Comparison of ENCODE assay signal across 30 mouse cellular contexts in the genomic region with DNA sequence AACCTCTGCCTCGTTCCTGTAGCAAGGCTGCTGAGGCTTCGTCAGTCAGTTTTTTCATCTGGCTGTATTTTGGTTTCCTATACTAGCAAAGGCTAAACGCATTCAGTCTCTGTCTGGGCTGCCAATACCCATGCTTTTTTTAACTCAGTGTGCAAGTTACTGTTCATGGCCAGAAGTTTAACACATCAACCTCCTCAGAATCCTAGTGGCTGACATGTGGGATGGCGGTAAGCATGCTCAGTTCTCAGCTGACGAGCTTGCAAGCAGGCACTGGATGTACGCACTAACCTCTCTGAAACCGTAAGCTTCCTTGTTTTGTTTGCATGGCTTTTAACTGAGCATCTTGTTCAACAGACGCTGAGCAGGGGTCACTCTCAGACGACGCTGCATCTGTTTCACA.
DNase-seq lines count a peak whose midpoint lies in the region; ATAC-seq lines count a peak whose summit lies in the region.
"Had no signal": no experiment of that assay in that cellular context is flagged by ENCODE, and none has a peak within 500 bp of the region (broad histone marks: within the 10 kb centered on the region; RNA-seq: fewer than 3 reads in every experiment).

No protein-coding gene starts in this region.

- H3K27me3 ChIP-seq in hindbrain, embryonic 16.5 days (replicated peaks; ENCODE audit: control insufficient read depth, insufficient read depth, low read length): no peaks in the 10 kb centered on the region
- H3K27me3 ChIP-seq: forebrain, embryonic 12.5 days; heart, embryonic 15.5 days; intestine, embryonic 15.5 days; limb, embryonic 12.5 days; liver, embryonic 15.5 days; neural tube, embryonic 15.5 days; Patski had no signal

- intact Hi-C loops in left cerebral cortex, postnatal 36 days (cut with DNase I): no loop called here

- no peak overlapping the region for H3K4me2 ChIP-seq in hindbrain, embryonic 16.5 days (ENCODE audit: low read length)
- H3K4me2 ChIP-seq: forebrain, embryonic 12.5 days; heart, embryonic 15.5 days; intestine, embryonic 15.5 days; limb, embryonic 12.5 days; liver, embryonic 15.5 days; lung, embryonic 14.5 days; neural tube, embryonic 15.5 days had no signal

- peak; percentile 50 to 72 for DNase-seq in frontal cortex, postnatal 36 days (ENCODE audit: low spot score in 2 of 2)
- no peak for DNase-seq in frontal cortex, postnatal 25 days (ENCODE audit: low spot score in 2 of 2)
- DNase-seq in right cerebral cortex, adult 18-20 months: peak; percentile 68
- DNase-seq in right cerebral cortex, postnatal 4 days: no peak
- DNase-seq in left cerebral cortex, postnatal 36 days (ENCODE audit: low spot score in 2 of 2): peak; percentile 42 to 57
- DNase-seq: adrenal gland, postnatal 10 days; cerebellum, adult 18-20 months; cerebellum, postnatal 10 days; forebrain, postnatal 0 days; gastrocnemius, postnatal 10 days; kidney, adult 2 months; kidney, postnatal 36 days; layer of hippocampus, postnatal 36 days; lung, embryonic 14.5 days; lung, postnatal 14 days; midbrain, embryonic 14.5 days; retina, postnatal 1 day; thymus, adult 2 months; thymus, postnatal 36 days had no signal

- no peaks in the 10 kb centered on the region for H3K9me3 ChIP-seq in hindbrain, embryonic 16.5 days (ENCODE audit: control insufficient read depth, low read length)
- H3K9me3 ChIP-seq: forebrain, embryonic 12.5 days; heart, embryonic 15.5 days; intestine, embryonic 15.5 days; limb, embryonic 12.5 days; liver, embryonic 15.5 days; neural tube, embryonic 15.5 days had no signal

- ATAC-seq in hindbrain, embryonic 16.5 days: no peak
- ATAC-seq in erythroblast, adult 5-6 weeks (replicated peaks; ENCODE audit: low FRiP score, poor library complexity, severe bottlenecking): no peak
- ATAC-seq: forebrain, postnatal 0 days; hindbrain, postnatal 0 days; intestine, embryonic 15.5 days; Patski had no signal

- H3K9ac ChIP-seq in hindbrain, embryonic 16.5 days (ENCODE audit: low read depth, low read length): no peak overlapping the region
- H3K9ac ChIP-seq: forebrain, embryonic 12.5 days; forebrain, postnatal 0 days; heart, embryonic 15.5 days; intestine, embryonic 15.5 days; limb, embryonic 12.5 days; liver, embryonic 15.5 days; lung, embryonic 14.5 days; neural tube, embryonic 15.5 days had no signal

- H3K4me3 ChIP-seq in hindbrain, embryonic 16.5 days (ENCODE audit: low read length): no peak overlapping the region
- H3K4me3 ChIP-seq: forebrain, embryonic 12.5 days; heart, embryonic 15.5 days; intestine, embryonic 15.5 days; limb, embryonic 12.5 days; liver, embryonic 15.5 days; neural tube, embryonic 15.5 days had no signal

- 88% methylated on average over 10 of the region's 10 CpGs for WGBS in hindbrain, embryonic 16.5 days

- no peak overlapping the region for H3K27ac ChIP-seq in hindbrain, embryonic 16.5 days (ENCODE audit: low read depth, low read length)
- H3K27ac ChIP-seq: forebrain, embryonic 12.5 days; heart, embryonic 15.5 days; hindbrain, postnatal 0 days; intestine, embryonic 15.5 days; limb, embryonic 12.5 days; liver, embryonic 15.5 days; neural tube, embryonic 15.5 days; stomach, postnatal 0 days had no signal

- 0 out of 2 replicates have a peak, but pooled peaks cover 2% of the 10 kb centered on the region for H3K36me3 ChIP-seq in hindbrain, embryonic 16.5 days (ENCODE audit: control insufficient read depth, insufficient read depth, low read length)

- peaks cover 3% of the 10 kb centered on the region for H3K4me1 ChIP-seq in hindbrain, embryonic 16.5 days (ENCODE audit: control insufficient read depth, insufficient read depth, low read depth, low read length)
- H3K4me1 ChIP-seq: intestine, embryonic 15.5 days had no signal

Comparison
In these comparisons a context has a peak if more than half of its experiments do, and no peak if none do; other contexts are left out.
1. DNase-seq: peak in frontal cortex, postnatal 36 days (2 of 2), right cerebral cortex, adult 18-20 months (single experiment) and left cerebral cortex, postnatal 36 days (2 of 2); none in frontal cortex, postnatal 25 days (0 of 2) and right cerebral cortex, postnatal 4 days (single experiment).